ENCODE assay signal across 30 mouse cellular contexts in the genomic region with DNA sequence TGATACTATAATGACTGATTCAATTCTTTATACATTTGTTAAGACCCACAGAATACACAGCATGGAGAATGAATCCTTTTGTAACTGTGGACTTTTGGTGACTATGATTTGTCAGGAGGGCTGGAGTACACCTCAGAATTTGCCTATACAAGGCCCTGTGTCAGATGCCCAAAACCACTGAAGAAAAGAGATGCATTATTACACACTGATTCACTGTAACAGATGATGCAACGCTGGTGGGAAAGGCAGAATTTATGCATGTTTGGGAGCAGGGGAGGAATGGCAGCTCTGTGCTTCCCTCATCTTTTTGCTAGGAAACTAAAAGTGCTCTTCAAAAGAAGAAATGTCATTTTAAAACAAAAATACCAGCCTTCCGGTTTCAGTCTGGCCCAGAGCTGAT. TPM values are rescaled to one million over a fixed set of nuclear protein-coding genes. Genes with fewer than 3 reads are reported as not detected.
DNase-seq lines count a peak whose midpoint lies in the region; ATAC-seq and TF ChIP-seq lines count a peak whose summit lies in the region.
"Had no signal": no experiment of that assay in that cellular context is flagged by ENCODE, and none has a peak within 500 bp of the region (broad histone marks: within the 10 kb centered on the region; RNA-seq: fewer than 3 reads in every experiment).

No protein-coding gene starts in this region.

- 0 out of 2 replicates have a peak, but pooled peaks cover 3% of the 10 kb centered on the region for H3K9me3 ChIP-seq in forebrain, embryonic 14.5 days (replicated peaks; ENCODE audit: control insufficient read depth, low read length)
- H3K9me3 ChIP-seq in hindbrain, embryonic 16.5 days (ENCODE audit: control insufficient read depth, low read length), result peaks cover 2% of the 10 kb centered on the region; the same call in 1 of the 2 replicates
- H3K9me3 ChIP-seq: embryonic facial prominence, embryonic 13.5 days; forebrain, embryonic 12.5 days; heart, embryonic 15.5 days had no signal

- H3ac ChIP-seq in myocyte (ENCODE audit: control insufficient read depth, insufficient read length), result no peak overlapping the region

- no peaks in the 10 kb centered on the region for H3K36me3 ChIP-seq in myocyte (ENCODE audit: control insufficient read depth, insufficient read depth)
- no peaks in the 10 kb centered on the region for H3K36me3 ChIP-seq in forebrain, embryonic 14.5 days (ENCODE audit: control insufficient read depth, insufficient read depth, low read length)
- H3K36me3 ChIP-seq in hindbrain, embryonic 16.5 days (ENCODE audit: control insufficient read depth, insufficient read depth, low read length), result peaks cover 5% of the 10 kb centered on the region; the same call in 1 of the 2 replicates
- H3K36me3 ChIP-seq: embryonic facial prominence, embryonic 13.5 days; heart, embryonic 12.5 days had no signal

- H3K27me3 ChIP-seq in myocyte (ENCODE audit: control insufficient read depth, insufficient read depth, insufficient read length), result no peaks in the 10 kb centered on the region
- no peaks in the 10 kb centered on the region for H3K27me3 ChIP-seq in forebrain, embryonic 14.5 days (replicated peaks; ENCODE audit: control insufficient read depth, insufficient read depth, low read length)
- H3K27me3 ChIP-seq in hindbrain, embryonic 16.5 days (replicated peaks; ENCODE audit: control insufficient read depth, insufficient read depth, low read length), result no peaks in the 10 kb centered on the region
- H3K27me3 ChIP-seq: embryonic facial prominence, embryonic 13.5 days; forebrain, embryonic 12.5 days; heart, embryonic 12.5 days; heart, embryonic 15.5 days; hindbrain, embryonic 13.5 days had no signal

- no peaks in the 10 kb centered on the region for H3K4me1 ChIP-seq in cortical plate, adult 2 months (ENCODE audit: control insufficient read depth, insufficient read depth, low read length)
- H3K4me1 ChIP-seq in forebrain, embryonic 14.5 days (ENCODE audit: control insufficient read depth, insufficient read depth, low read length), result no peaks in the 10 kb centered on the region
- no peaks in the 10 kb centered on the region for H3K4me1 ChIP-seq in hindbrain, embryonic 16.5 days (ENCODE audit: control insufficient read depth, insufficient read depth, low read depth, low read length)
- H3K4me1 ChIP-seq: embryonic facial prominence, embryonic 10.5 days; embryonic facial prominence, embryonic 13.5 days; forebrain, embryonic 12.5 days; heart, embryonic 12.5 days; heart, embryonic 15.5 days; hindbrain, embryonic 10.5 days; hindbrain, embryonic 13.5 days had no signal

- no peak for DNase-seq in layer of hippocampus, adult 2 months (ENCODE audit: low spot score in 2 of 2)
- DNase-seq in layer of hippocampus, postnatal 36 days, result no peak
- peak; percentile 79 for DNase-seq in NIH3T3 (ENCODE audit: low read depth)
- no peak for DNase-seq in spleen, postnatal 36 days (ENCODE audit: low spot score in 2 of 2)
- DNase-seq in forebrain, embryonic 14.5 days (ENCODE audit: low spot score), result no peak
- DNase-seq: adrenal gland, adult 8-10 months; adrenal gland, postnatal 25 days; cerebellum, adult 18-20 months; cerebellum, adult 9-10 months; cerebellum, postnatal 14 days; gastrocnemius, postnatal 25 days; heart, adult 18-20 months; heart, postnatal 10 days; heart, postnatal 36 days; kidney, adult 18-20 months had no signal

- TF ChIP-seq POLR2A in cortical plate, adult 2 months (IDR thresholded peaks at IDR 0.05; ENCODE audit: extremely low read depth, insufficient read depth, low read length), result no peak
- TF ChIP-seq POLR2A in myocyte (IDR thresholded peaks at IDR 0.05; ENCODE audit: insufficient read length, low read depth), result no peak

- no peaks in the 10 kb centered on the region for H3K79me2 ChIP-seq in myocyte (ENCODE audit: control insufficient read depth, insufficient read depth)

- H3K27ac ChIP-seq in layer of hippocampus, adult 2 months, result peak overlapping the region; percentile 78
- H3K27ac ChIP-seq in cortical plate, adult 2 months (ENCODE audit: insufficient read depth, low read length), result peak overlapping the region; percentile 20; the same call in 1 of the 2 replicates
- H3K27ac ChIP-seq in forebrain, embryonic 14.5 days (ENCODE audit: low read depth, low read length), result no peak overlapping the region
- H3K27ac ChIP-seq in hindbrain, embryonic 16.5 days (ENCODE audit: low read depth, low read length), result no peak overlapping the region
- H3K27ac ChIP-seq: embryonic facial prominence, embryonic 10.5 days; embryonic facial prominence, embryonic 13.5 days; forebrain, embryonic 12.5 days; heart, embryonic 15.5 days; hindbrain, embryonic 10.5 days; hindbrain, embryonic 13.5 days; hindbrain, postnatal 0 days had no signal

- TF ChIP-seq CTCF in layer of hippocampus, adult 2 months (conservative IDR thresholded peaks at IDR 0.05), result no peak
- TF ChIP-seq CTCF in cortical plate, adult 2 months (IDR thresholded peaks at IDR 0.05; ENCODE audit: extremely low read depth, insufficient read depth, low read length), result no peak

- WGBS in forebrain, embryonic 14.5 days, result 83% methylated on average over 2 of the region's 2 CpGs
- WGBS in hindbrain, embryonic 16.5 days, result 85% methylated on average over 2 of the region's 2 CpGs

- ATAC-seq in forebrain, embryonic 14.5 days, result no peak
- ATAC-seq in hindbrain, embryonic 16.5 days, result no peak
- ATAC-seq: activated CD4-positive, CD25-positive, alpha-beta regulatory T cell, adult 4 months; forebrain, embryonic 16.5 days; hindbrain, postnatal 0 days; inflammation-experienced regulatory T-cells, adult 6 months; intestine, embryonic 16.5 days had no signal

- H3K4me2 ChIP-seq in myocyte (ENCODE audit: low read depth), result peak overlapping the region; percentile 44
- H3K4me2 ChIP-seq in forebrain, embryonic 14.5 days (ENCODE audit: low read length), result no peak overlapping the region
- H3K4me2 ChIP-seq in hindbrain, embryonic 16.5 days (ENCODE audit: low read length), result no peak overlapping the region
- H3K4me2 ChIP-seq: embryonic facial prominence, embryonic 13.5 days; forebrain, embryonic 12.5 days; heart, embryonic 12.5 days; heart, embryonic 15.5 days; hindbrain, embryonic 13.5 days had no signal

- no peak overlapping the region for H3K9ac ChIP-seq in forebrain, embryonic 14.5 days (ENCODE audit: low read length)
- H3K9ac ChIP-seq in hindbrain, embryonic 16.5 days (ENCODE audit: low read depth, low read length), result no peak overlapping the region
- H3K9ac ChIP-seq: embryonic facial prominence, embryonic 13.5 days; forebrain, embryonic 12.5 days; heart, embryonic 12.5 days; heart, embryonic 15.5 days; hindbrain, embryonic 13.5 days had no signal

- no peak overlapping the region for H3K4me3 ChIP-seq in layer of hippocampus, adult 2 months
- H3K4me3 ChIP-seq in cortical plate, adult 2 months (ENCODE audit: insufficient read depth, low read length), result no peak overlapping the region
- H3K4me3 ChIP-seq in myocyte, result no peak overlapping the region
- H3K4me3 ChIP-seq in forebrain, embryonic 14.5 days (ENCODE audit: low read depth, low read length), result no peak overlapping the region
- H3K4me3 ChIP-seq in hindbrain, embryonic 16.5 days (ENCODE audit: low read length), result no peak overlapping the region
- H3K4me3 ChIP-seq: embryonic facial prominence, embryonic 10.5 days; embryonic facial prominence, embryonic 13.5 days; forebrain, embryonic 12.5 days; heart, embryonic 12.5 days; heart, embryonic 15.5 days; hindbrain, embryonic 10.5 days; hindbrain, embryonic 13.5 days had no signal

TF ChIP-seq in myocyte, 11 proteins besides CTCF, POLR2A, EP300 and RAD21:
- TF ChIP-seq TCF12 (IDR thresholded peaks at IDR 0.05; ENCODE audit: insufficient read depth, poor library complexity, severe bottlenecking) (no peak), CEBPB (IDR thresholded peaks at IDR 0.05; ENCODE audit: insufficient read depth, poor library complexity, severe bottlenecking) (peak; percentile 72)

RNA-seq across cellular contexts. Expression of a gene that starts 28.5 kb away (rescaled TPM):
- total RNA-seq in layer of hippocampus, adult 2 months (2021), result 10 to 100 TPM; 23.3 to 23.4 TPM
- 10 to 100 TPM; 21.0 to 21.7 TPM for total RNA-seq in layer of hippocampus, postnatal 36 days (2021)
- 29.4 and 29.9 TPM in 2 replicates for polyA plus RNA-seq in cortical plate, adult 2 months (2012; rRNA removed)
- polyA plus RNA-seq in myocyte (2012; fragmentation: generic; extraction: Trizol), result 0.18 TPM
- polyA plus RNA-seq in forebrain, embryonic 14.5 days (2014; fragmentation: Nextera tagmentation; extraction: Ambion mirVana), result 14.8 and 16.3 TPM in 2 replicates
- polyA plus RNA-seq in hindbrain, embryonic 16.5 days (2015; fragmentation: Nextera tagmentation; extraction: Ambion mirVana), result 11.2 and 12.4 TPM in 2 replicates

RNA-seq across cellular contexts. Expression of a gene that starts 29.1 kb away (rescaled TPM):
- total RNA-seq in layer of hippocampus, adult 2 months (2021), result 10 to 100 TPM; 57.8 to 75.5 TPM
- 10 to 100 TPM; 56.6 to 59.7 TPM for total RNA-seq in layer of hippocampus, postnatal 36 days (2021)
- 42.3 and 43.5 TPM in 2 replicates for polyA plus RNA-seq in cortical plate, adult 2 months (2012; rRNA removed)
- 1.2 TPM for polyA plus RNA-seq in myocyte (2012; fragmentation: generic; extraction: Trizol)
- 29.1 and 36.4 TPM in 2 replicates for polyA plus RNA-seq in forebrain, embryonic 14.5 days (2014; fragmentation: Nextera tagmentation; extraction: Ambion mirVana)
- polyA plus RNA-seq in hindbrain, embryonic 16.5 days (2015; fragmentation: Nextera tagmentation; extraction: Ambion mirVana), result 37.1 and 38.0 TPM in 2 replicates

Comparison
In these comparisons a context has a peak if more than half of its experiments do, and no peak if none do; other contexts are left out.
1. H3K27ac ChIP-seq: peak in layer of hippocampus, adult 2 months (single experiment) and cortical plate, adult 2 months (single experiment); none in forebrain, embryonic 14.5 days (single experiment) and hindbrain, embryonic 16.5 days (single experiment).
2. RNA of a gene that starts 28.5 kb away (polyA plus RNA-seq): 29.4 to 29.9 TPM in cortical plate, adult 2 months, 14.8 to 16.3 TPM in forebrain, embryonic 14.5 days and 11.2 to 12.4 TPM in hindbrain, embryonic 16.5 days; 0.18 TPM in myocyte (single experiment); every median in the first group is over 10 times any median in the second.
3. RNA of a gene that starts 29.1 kb away (polyA plus RNA-seq): 42.3 to 43.5 TPM in cortical plate, adult 2 months, 37.1 to 38.0 TPM in hindbrain, embryonic 16.5 days and 29.1 to 36.4 TPM in forebrain, embryonic 14.5 days; 1.2 TPM in myocyte (single experiment); every median in the first group is over 10 times any median in the second.